Mouse (Mus musculus): ENCODE measurements at regions not wholly inside any gene's neighbourhood (a gene's known extent, or its start where the extent isn't known, plus 50 kb on each side); places are given as distances from the start of the nearest gene placed in this dataset.

DNA sequence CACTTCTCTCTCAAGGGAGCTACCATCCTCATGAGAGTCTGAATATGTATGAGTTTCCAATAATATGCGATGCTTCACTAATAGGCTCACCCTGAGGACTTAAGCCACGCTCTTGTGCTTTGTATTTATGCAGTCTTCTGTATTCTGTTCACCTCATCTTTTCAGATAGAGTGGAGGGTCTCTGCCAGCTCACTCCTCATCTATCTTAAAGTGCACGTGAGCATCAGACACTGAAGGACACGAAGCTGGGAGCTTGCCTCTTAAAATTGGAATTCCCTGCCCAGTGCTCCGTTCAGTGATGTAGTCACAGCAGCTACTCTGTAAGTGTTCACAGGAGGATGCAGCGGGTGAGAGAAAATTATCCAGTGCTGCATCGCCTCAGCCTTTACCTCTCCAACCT is 83.7 kb downstream of the Rgs2 start:
- TF ChIP-seq CTCF (IDR thresholded peaks at IDR 0.05; ENCODE audit: low read depth), result no peak

DNA sequence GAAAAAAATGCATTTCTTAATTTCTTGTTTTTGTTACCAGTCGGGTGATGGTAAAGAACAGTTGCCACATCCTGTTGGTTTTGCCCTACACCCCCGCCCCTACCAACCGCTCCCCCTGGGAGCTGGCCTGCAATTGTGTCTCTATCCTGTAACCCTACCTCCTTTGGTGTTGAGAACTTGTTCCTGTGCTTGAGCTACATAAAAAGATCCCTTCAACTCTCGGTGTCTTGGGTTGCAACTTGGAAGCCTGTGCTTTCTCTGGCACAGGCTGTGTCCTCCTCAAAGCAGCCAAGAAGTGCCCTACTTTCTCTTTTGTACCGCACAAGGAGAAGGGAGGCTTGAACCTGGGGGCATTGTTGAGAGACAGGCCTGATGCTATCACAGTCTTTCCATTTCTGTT is 85.0 kb downstream of the Rgs2 start:
- Histone ChIP-seq H3K4me1 (ENCODE audit: insufficient read depth) (no peaks in the 10 kb centered on the region), H3K4me3 (ENCODE audit: low read depth, low read length) (no peak overlapping the region), H3K9me3 (ENCODE audit: low read length) (no peaks in the 10 kb centered on the region), H3K9ac (no peak overlapping the region), H3K36me3 (ENCODE audit: insufficient read depth) (no peaks in the 10 kb centered on the region), H3K27me3 (ENCODE audit: insufficient read depth, low read length) (no peaks in the 10 kb centered on the region), H3K27ac (ENCODE audit: low read depth, low read length) (no peak overlapping the region), H3K4me2 (ENCODE audit: low read depth) (no peak overlapping the region)
- no peak for TF ChIP-seq CTCF (IDR thresholded peaks at IDR 0.05; ENCODE audit: low read depth)
- ATAC-seq (no peak), DNase-seq (no peak)
- whole genome bisulfite sequencing, result 78% methylated on average over 5 of the region's 5 CpGs

More for the DNA sequence above, 83.7 kb downstream of the Rgs2 start:
- no peaks in the 10 kb centered on the region for H3K36me3 ChIP-seq (ENCODE audit: insufficient read depth)
- no peaks in the 10 kb centered on the region for H3K9me3 ChIP-seq (ENCODE audit: low read length)
- no peaks in the 10 kb centered on the region for H3K4me1 ChIP-seq (ENCODE audit: insufficient read depth)
- no peaks in the 10 kb centered on the region for H3K27me3 ChIP-seq (ENCODE audit: insufficient read depth, low read length)
- H3K27ac ChIP-seq (ENCODE audit: low read depth, low read length), result no peak overlapping the region
- DNase-seq (no peak), ATAC-seq (no peak)
- H3K4me3 ChIP-seq (ENCODE audit: low read depth, low read length), result no peak overlapping the region
- no peak overlapping the region for H3K9ac ChIP-seq
- 19% methylated on average over 7 of the region's 7 CpGs for WGBS
- no peak overlapping the region for H3K4me2 ChIP-seq (ENCODE audit: low read depth)

DNA sequence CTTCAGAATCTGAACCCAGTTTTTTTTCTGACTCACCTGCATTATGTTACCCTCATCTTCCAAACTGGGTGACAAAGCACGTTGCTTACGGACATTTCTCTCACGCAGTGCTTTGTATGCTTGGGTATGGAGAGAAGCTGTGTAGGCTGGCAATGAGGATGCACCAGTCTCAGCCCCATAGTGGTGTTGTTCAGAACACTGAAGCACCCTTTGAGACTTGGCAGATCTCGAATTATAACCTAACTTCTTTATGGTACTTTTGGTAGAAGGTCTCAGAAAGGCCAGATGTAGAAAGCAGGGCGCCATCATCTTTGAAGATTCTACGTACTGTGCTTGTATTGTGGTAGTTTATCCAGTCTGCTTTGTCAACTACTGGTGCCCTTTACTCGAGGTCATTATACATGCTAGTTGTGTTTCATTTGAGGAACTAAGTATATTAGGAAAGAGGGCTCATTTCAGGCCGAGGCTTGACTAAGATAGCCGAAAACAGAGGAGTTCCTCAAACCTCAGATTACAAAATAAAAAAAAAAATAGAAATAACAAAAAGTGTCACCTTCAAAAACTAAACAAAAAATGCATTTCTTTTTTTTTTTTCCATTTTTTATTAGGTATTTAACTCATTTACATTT is 85.7 kb downstream of the Rgs2 start:
- no peak for DNase-seq
- Histone ChIP-seq H3K4me2 (ENCODE audit: low read depth) (no peak overlapping the region), H3K9ac (no peak overlapping the region), H3K27ac (ENCODE audit: low read depth, low read length) (no peak overlapping the region), H3K27me3 (ENCODE audit: insufficient read depth, low read length) (no peaks in the 10 kb centered on the region), H3K4me1 (ENCODE audit: insufficient read depth) (no peaks in the 10 kb centered on the region), H3K4me3 (ENCODE audit: low read depth, low read length) (no peak overlapping the region), H3K36me3 (ENCODE audit: insufficient read depth) (no peaks in the 10 kb centered on the region), H3K9me3 (ENCODE audit: low read length) (no peaks in the 10 kb centered on the region)
- TF ChIP-seq CTCF (IDR thresholded peaks at IDR 0.05; ENCODE audit: low read depth), result no peak
- WGBS, result 93% methylated on average over 9 of the region's 9 CpGs
- ATAC-seq, result no peak

GRCm38 (mm10) chr1:143917623-143918022 is 86.3 kb downstream of the Rgs2 start:
- H3K4me3 ChIP-seq (ENCODE audit: low read depth, low read length), result no peak overlapping the region
- H3K36me3 ChIP-seq (ENCODE audit: insufficient read depth), result no peaks in the 10 kb centered on the region
- H3K27ac ChIP-seq (ENCODE audit: low read depth, low read length), result no peak overlapping the region
- H3K9me3 ChIP-seq (ENCODE audit: low read length), result no peaks in the 10 kb centered on the region
- peak; percentile 42 for DNase-seq
- H3K4me1 ChIP-seq (ENCODE audit: insufficient read depth), result no peaks in the 10 kb centered on the region
- no peak for TF ChIP-seq CTCF (IDR thresholded peaks at IDR 0.05; ENCODE audit: low read depth)
- WGBS, result 40% methylated on average over 5 of the region's 5 CpGs
- no peak overlapping the region for H3K9ac ChIP-seq
- ATAC-seq, result peak; percentile 85
- H3K27me3 ChIP-seq (ENCODE audit: insufficient read depth, low read length), result no peaks in the 10 kb centered on the region
- no peak overlapping the region for H3K4me2 ChIP-seq (ENCODE audit: low read depth)

DNA sequence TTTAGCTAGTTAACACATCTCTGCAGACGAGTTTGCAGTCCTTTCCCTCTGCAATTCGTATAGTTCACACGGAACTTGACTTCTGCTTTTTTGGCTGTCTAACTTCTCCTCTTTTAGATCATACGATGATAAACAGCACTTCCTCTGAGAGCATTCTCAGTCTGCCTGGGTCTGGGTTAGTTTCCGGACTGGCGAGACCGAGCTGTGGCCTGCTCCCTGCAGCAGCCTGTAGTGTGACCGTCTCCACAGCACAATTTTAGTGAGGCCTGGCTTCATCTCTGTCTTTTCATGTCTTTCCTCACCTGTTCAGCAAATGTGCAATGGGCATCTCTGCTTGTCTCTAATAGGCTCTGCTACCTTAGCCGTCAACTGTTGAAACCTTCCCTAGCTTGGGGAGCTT is 87.4 kb downstream of the Rgs2 start:
- ATAC-seq (no peak), DNase-seq (no peak)
- H3K4me1 ChIP-seq (ENCODE audit: insufficient read depth), result no peaks in the 10 kb centered on the region
- no peaks in the 10 kb centered on the region for H3K36me3 ChIP-seq (ENCODE audit: insufficient read depth)
- WGBS, result 89% methylated on average over 9 of the region's 9 CpGs
- no peak overlapping the region for H3K4me2 ChIP-seq (ENCODE audit: low read depth)
- TF ChIP-seq CTCF (IDR thresholded peaks at IDR 0.05; ENCODE audit: low read depth), result no peak
- no peaks in the 10 kb centered on the region for H3K9me3 ChIP-seq (ENCODE audit: low read length)
- H3K27me3 ChIP-seq (ENCODE audit: insufficient read depth, low read length), result no peaks in the 10 kb centered on the region
- no peak overlapping the region for H3K4me3 ChIP-seq (ENCODE audit: low read depth, low read length)
- no peak overlapping the region for H3K27ac ChIP-seq (ENCODE audit: low read depth, low read length)
- H3K9ac ChIP-seq, result no peak overlapping the region

- H3K27me3 ChIP-seq (ENCODE audit: insufficient read depth, low read length), result no peaks in the 10 kb centered on the region
- no peak for TF ChIP-seq CTCF (IDR thresholded peaks at IDR 0.05; ENCODE audit: low read depth)
- no peak overlapping the region for H3K4me3 ChIP-seq (ENCODE audit: low read depth, low read length)
- H3K9ac ChIP-seq, result no peak overlapping the region
- 63% methylated on average over 3 of the region's 3 CpGs for WGBS
- H3K36me3 ChIP-seq (ENCODE audit: insufficient read depth), result no peaks in the 10 kb centered on the region
- no peak overlapping the region for H3K27ac ChIP-seq (ENCODE audit: low read depth, low read length)
- no peaks in the 10 kb centered on the region for H3K4me1 ChIP-seq (ENCODE audit: insufficient read depth)
- peak; percentile 80 for ATAC-seq
- H3K9me3 ChIP-seq (ENCODE audit: low read length), result no peaks in the 10 kb centered on the region
- peak; percentile 48 for DNase-seq
- H3K4me2 ChIP-seq (ENCODE audit: low read depth), result no peak overlapping the region
These were observed 91.4 kb downstream of the Rgs2 start for GRCm38 (mm10) chr1:143912586-143912985.

DNA sequence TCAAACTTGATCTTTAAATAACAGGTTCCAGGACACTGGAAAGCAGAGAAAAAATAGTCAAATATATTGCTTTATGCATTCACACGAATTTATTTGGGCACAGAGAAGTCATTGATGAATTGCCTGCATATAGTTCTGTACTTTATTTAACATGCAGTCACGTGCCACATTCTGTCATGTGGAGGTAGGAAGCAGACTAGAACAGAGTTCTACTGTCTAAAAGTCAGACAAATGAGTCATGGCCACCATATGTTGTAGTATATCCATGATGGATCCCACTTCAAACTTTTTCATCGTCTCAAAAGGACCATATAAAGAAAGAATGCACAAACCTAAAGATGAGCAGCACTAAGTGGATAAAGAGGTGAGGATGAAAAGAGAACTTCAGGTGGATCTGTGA is 92.7 kb downstream of the Rgs2 start:
- Histone ChIP-seq H3K27ac (ENCODE audit: low read depth, low read length) (no peak overlapping the region), H3K4me3 (ENCODE audit: low read depth, low read length) (no peak overlapping the region), H3K27me3 (ENCODE audit: insufficient read depth, low read length) (no peaks in the 10 kb centered on the region), H3K4me2 (ENCODE audit: low read depth) (no peak overlapping the region), H3K9ac (no peak overlapping the region), H3K9me3 (ENCODE audit: low read length) (no peaks in the 10 kb centered on the region), H3K36me3 (ENCODE audit: insufficient read depth) (no peaks in the 10 kb centered on the region), H3K4me1 (ENCODE audit: insufficient read depth) (no peaks in the 10 kb centered on the region)
- ATAC-seq (no peak), DNase-seq (no peak)
- no peak for TF ChIP-seq CTCF (IDR thresholded peaks at IDR 0.05; ENCODE audit: low read depth)
- 76% methylated on average over 3 of the region's 3 CpGs for WGBS
